Mouse (Mus musculus) bone marrow, adult 2 months (tissue): Measurements from ENCODE around the gene Eif2s1.

Source experiments
- CTCF ChIP-seq: fragments of 200-500 bp; IDR thresholded peaks from 2 replicates; pipeline ENCODE4 v1.5.1; 2011; ENCODE audit warnings: low read length, control low read depth; ENCODE audit not compliant: control insufficient read depth, insufficient read depth
- POLR2A ChIP-seq: fragments of 200-500 bp; IDR thresholded peaks from 2 replicates; pipeline ENCODE4 v1.6.1; 2011; ENCODE audit warnings: low read depth, mild to moderate bottlenecking, control low read depth, low read length, borderline replicate concordance; ENCODE audit not compliant: control insufficient read depth

GRCm38 (mm10) chr12:78865434-78865833 is 3.8 kb downstream of the Eif2s1 start:
- 0 out of 2 replicates have a peak, but pooled peaks have one; percentile 23 for TF ChIP-seq CTCF
- no peak for TF ChIP-seq POLR2A
